Mouse (Mus musculus): Measurements from ENCODE around the gene Hoxd12. TPM values are rescaled to one million over a fixed set of nuclear protein-coding genes. Genes with fewer than 3 reads are reported as not detected.
A peak's percentile ranks its signal among the peaks of the same experiment; 100 is the strongest.

Hoxd12 gene
- total RNA-seq, 2 experiments from 2014 or later = not detected

GRCm38 (mm10) chr2:74680561-74681398 is 6.0 kb downstream of the Hoxd12 start:
- no peak for ATAC-seq (replicated peaks; ENCODE audit: poor library complexity)

DNA sequence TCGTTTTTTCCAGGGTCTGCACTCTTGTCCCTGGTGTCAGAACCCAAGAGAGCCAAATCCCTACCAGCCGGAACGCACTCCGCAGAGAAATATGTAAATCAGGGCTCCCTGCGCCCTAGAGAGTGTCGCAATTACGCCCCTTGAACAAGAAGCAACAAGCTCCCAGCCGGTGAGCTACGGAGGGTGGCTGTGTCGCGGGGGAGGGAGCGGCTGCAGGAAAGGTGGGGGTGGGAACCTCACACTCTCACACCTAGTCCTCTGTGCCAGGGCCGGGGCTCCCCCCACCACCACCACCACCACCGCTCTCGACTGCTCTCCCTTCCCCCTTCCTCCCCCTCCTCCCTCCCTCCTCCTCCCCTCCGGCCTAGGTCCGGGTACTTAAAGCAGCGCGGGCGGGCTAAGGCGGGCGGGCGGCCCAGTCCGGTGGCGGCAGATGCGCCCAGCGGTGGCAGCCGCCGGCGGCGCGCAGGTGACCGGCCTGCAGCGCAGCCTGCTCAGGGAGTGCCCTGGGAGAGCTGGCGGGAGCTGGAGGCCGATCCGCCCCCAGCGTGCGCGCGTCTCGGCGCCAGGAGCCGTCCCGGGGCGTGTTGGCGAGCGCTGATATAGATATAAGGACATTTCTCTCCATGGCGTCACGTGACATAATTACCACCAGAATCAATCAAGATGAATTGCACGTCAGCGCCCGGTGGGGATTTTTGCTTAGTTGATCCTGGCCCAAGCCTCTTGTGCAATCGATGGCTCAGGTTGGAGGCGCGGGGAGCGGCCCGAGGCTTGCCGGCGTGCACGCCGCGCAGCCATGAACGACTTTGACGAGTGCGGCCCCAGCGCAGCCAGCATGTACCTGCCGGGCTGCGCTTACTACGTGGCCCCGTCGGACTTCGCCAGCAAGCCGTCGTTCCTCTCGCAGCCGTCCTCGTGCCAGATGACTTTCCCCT is 7.0 kb downstream of the Hoxd12 start:
- no peak for ATAC-seq (replicated peaks; ENCODE audit: poor library complexity)

DNA sequence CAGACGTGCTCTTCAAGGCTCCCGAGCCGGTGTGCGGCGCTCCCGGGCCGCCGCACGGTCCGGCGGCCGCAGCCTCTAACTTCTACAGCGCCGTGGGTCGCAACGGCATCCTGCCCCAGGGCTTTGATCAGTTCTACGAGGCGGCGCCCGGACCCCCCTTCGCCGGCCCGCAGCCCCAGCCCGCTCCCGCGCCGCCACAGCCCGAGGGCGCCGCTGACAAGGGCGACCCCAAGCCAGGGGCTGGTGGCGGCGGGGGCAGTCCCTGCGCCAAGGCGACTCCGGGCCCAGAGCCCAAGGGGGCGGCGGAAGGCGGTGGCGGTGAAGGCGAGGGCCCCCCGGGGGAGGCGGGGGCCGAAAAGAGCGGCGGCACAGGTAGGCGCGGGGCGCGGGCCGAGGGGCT is 8.0 kb downstream of the Hoxd12 start:
- no peak for ATAC-seq (replicated peaks; ENCODE audit: poor library complexity)

DNA sequence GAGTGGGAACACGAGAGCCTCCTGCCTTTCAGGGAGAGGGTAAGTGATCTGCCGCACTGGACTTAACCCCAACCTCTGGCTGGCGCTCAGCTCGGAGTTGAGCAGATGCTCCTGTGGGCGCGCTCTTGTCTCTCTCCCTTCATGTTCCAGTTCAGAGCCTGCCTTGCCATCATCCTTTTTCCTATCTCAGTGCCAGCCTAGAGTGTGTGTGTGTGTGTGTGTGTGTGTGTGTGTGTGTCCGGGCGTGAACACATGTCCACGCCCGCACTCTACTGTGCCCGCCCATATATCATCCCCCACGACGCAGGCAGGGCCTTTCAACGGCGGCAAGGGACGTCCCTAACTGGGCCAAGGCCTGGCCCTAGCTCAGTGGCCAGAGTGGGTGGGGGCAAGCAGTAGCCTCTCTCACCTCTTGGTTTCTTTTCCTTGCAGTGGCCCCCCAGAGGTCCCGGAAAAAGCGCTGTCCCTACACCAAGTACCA is 8.7 kb downstream of the Hoxd12 start:
- no peak for ATAC-seq (replicated peaks; ENCODE audit: poor library complexity)

DNA sequence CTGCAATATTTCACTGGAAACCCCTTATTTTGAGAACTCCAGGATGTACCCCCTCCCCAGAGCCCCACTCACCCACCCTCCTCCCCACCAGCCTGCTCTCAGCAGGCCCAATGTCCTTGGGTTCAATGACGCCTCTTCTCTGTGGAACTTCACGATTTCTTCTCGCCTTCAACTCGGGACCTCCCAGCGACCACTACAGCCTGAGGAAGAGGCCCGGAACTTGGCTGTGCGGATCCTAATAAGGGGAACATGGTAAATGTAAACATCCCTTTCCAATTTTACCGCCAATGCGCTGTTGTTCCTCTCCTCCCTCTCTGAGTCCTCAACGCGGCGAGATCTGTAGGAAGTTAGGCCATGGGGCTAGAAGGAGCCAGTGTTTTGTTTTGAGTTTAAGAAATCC is 9.3 kb downstream of the Hoxd12 start:
- no peak for ATAC-seq (replicated peaks; ENCODE audit: poor library complexity)

DNA sequence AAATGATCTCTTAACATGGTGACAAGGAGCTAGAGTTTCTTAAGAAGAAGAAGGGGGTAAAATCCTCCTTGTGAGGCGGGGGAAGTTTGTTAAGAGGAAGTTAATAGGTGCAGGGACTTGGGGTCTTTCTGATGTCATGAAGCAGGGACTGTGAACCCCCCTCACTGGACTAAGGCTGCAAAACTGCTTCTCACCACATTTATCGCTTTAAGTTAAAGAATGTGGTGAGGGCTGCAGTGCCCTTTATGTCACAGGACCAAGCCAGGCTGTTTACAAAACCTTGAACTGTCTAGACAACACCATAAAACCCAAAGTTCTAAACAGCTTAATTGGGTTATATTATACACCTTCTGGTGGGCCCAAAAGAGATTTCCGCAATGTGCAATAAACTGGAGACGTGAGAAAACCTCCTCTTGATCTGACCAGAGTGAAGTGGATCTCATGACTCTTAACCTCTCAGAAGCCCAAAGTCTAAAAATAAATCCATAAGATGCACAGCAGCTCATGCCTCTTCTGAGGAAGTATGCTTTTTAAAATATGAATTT is 10.3 kb downstream of the Hoxd12 start:
- no peak for ATAC-seq (replicated peaks; ENCODE audit: poor library complexity)

- ATAC-seq (replicated peaks; ENCODE audit: poor library complexity) = peak; percentile 72
Measured at GRCm38 (mm10) chr2:74686301-74686987, 11.6 kb downstream of the Hoxd12 start.

DNA sequence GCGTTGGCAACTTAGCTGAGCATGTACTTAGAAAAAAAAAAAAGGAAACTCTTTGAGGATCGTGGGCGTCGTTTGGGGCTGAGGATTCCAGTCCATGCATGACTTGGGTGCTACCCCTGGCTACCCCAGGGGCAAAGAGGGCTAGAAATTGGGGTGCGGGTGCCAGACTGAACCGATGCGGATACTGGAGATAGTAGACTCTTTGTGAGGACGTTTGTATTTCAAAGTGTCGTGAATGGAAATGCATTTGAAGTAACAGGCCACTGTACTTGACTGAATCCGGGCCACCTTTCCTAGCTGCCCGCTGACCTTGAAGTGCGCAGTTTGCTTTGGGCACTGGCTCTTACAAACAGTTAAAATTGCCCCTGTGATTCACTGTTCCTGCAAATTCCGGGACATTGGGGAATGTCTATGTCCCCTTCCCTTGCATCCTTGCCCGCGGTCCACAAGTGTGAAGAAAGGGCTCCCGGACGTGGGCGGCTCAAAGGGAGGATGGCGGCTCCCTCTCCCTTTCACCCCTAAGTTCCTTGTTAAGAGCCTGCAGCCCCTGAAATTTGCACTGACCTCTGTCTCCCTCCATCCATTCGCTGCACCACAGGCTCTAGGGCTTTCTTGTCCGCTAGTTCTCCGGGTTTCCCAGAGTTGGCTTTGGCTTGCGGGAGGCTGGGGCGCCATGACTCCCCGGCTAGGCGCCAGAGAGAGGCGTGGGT is 12.3 kb downstream of the Hoxd12 start:
- ATAC-seq (replicated peaks; ENCODE audit: poor library complexity) = no peak

- ATAC-seq (replicated peaks; ENCODE audit: poor library complexity) = no peak
Measured at GRCm38 (mm10) chr2:74687698-74688555, 13.1 kb downstream of the Hoxd12 start.

DNA sequence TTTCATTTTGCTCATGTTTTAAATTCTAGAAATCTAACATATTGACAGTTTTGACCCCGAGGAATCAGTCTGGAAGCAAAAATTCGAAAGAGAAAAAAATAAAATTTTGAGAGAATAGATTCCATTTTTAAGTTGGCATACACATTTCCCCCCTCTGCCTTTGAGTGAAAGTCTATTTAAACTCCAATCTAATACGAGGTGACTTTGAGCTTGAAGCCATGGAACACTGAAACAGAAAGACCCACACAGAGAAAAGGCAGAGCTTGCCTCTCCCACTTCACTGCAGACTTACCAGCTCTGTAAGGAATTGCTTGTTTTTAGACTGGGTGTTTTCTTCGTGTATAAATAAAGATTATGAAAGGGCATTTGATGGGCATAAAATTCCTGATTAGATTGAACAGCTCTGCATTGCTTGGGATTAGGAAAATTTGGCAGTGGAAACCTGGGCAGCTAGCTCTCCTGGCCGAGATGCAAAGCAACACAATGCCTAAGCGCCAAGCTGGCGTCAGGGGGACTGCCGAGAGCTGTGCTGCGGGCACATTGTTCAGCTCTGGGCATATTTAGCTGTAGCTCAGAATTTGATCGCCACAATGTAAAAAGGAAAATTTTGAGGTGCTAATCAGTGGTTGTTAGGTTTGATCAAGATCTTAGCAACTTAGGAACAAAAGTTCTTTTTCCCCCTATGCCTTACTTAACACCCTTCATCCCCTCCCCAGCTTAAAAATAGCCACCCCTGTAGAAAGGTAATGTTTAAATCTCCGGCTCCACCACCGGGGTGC is 14.2 kb downstream of the Hoxd12 start:
- no peak for ATAC-seq (replicated peaks; ENCODE audit: poor library complexity)

DNA sequence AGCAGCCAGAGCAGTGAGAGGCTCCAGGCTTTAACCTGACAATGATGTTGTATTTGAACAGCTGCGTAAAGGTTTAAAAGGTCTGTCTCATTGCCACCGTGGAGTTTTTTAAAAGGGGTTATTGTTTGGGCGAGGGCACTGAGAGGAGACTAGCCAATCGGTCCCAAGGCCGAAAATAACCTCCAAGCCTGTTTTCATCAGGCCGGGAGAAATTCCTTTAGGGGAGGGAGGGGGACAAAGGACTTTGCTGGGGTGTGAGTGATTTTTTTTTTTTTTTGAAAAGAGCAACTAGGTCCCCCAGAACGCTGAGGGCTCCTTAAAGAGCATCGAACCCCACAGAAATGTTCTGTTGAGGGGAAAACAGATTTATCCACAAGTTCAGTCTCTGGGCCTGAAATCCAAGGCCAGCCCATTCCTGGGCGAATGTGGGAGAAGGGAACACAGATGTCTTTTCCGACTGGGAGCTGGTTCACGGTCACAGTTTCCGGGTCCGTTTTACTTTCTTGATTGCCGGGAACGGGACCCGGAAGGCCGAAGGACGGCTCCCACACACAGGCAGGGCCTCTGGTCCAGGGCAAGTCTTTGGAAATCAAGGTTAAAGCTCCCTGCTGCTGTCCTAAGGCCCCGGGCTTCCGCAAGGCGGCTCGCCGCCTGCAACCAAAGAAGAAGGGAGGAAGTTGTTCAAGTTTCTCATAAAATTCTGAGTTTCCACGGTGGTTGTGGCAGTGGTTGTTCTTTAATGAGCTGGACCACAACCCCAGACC is 14.9 kb downstream of the Hoxd12 start:
- ATAC-seq (replicated peaks; ENCODE audit: poor library complexity) = no peak; the same call in 1 of the 2 replicates

DNA sequence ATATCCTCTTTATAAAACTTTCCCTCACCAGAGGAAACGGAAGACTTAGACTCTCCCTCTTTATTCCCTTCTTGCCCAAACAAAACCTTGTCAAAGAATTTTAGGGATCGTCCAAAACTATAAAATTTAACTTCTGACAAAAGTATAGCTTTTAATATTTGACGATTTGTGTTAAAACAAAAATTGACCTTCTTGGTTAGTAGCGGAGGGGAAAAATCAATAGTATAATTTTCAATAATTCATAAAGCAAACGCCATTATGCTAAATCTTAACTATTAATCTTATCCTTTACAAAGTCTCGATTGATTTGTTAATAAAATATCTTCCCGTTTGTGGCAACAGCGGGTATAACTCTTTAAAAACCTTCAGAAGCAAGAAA is 15.5 kb downstream of the Hoxd12 start:
- no peak for ATAC-seq (replicated peaks; ENCODE audit: poor library complexity)

- peak; percentile 23; the same call in 1 of the 2 replicates for ATAC-seq (replicated peaks; ENCODE audit: poor library complexity)
Measured at GRCm38 (mm10) chr2:74691022-74691951, 16.5 kb downstream of the Hoxd12 start, which contains the start of gene Hoxd10. TSS of gene Hoxd10 (plus strand) at chr2:74691924.

DNA sequence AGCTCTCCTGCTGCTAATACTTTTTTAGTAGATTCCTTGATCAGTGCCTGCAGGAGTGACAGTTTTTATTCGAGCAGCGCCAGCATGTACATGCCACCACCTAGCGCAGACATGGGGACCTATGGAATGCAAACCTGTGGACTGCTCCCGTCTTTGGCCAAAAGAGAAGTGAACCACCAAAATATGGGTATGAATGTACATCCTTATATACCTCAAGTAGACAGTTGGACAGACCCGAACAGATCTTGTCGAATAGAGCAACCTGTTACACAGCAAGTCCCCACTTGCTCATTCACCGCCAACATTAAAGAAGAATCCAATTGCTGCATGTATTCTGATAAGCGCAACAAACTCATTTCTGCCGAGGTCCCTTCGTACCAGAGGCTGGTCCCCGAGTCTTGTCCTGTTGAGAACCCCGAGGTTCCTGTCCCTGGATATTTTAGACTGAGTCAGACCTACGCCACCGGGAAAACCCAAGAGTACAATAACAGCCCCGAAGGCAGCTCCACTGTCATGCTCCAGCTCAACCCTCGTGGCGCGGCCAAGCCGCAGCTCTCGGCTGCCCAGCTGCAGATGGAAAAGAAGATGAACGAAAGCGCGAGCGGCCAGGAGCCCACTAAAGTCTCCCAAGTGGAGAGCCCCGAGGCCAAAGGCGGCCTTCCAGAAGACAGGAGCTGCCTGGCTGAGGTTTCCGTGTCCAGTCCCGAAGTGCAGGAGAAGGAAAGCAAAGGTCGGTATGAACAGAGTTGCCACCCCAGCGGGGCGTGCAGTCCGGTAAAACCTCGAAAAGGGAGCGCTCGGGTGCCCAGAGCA is 17.4 kb downstream of the Hoxd12 start:
- no peak for ATAC-seq (replicated peaks; ENCODE audit: poor library complexity)

- ATAC-seq (replicated peaks; ENCODE audit: poor library complexity) = no peak
Measured at GRCm38 (mm10) chr2:74692808-74693431, 18.1 kb downstream of the Hoxd12 start.
